Mouse (Mus musculus): Measurements from ENCODE around the gene Camsap1.
A peak's percentile ranks its signal among the peaks of the same experiment; 100 is the strongest.

The Camsap1 gene

DNA sequence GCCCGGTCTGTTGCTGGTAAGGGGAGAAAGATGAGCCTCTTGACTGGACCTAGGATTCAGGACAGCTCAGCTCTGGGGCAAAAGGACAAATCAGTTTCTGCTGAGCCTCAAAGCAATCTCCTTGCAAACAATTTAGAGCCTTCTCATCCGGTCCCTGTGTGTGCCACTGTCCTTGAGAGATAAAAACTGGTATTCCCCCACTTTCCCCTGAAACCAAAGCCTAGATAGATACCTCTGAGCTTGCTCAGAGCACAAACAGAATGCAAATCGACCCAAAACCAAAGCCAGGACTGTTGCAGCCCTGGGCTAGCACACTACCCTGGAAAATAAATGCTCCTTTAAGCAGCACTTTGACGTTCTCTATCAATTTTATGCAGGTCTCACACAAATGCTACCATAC, 4.1 kb downstream of the Camsap1 start:
- no peak for DNase-seq (ENCODE audit: low read depth)

DNA sequence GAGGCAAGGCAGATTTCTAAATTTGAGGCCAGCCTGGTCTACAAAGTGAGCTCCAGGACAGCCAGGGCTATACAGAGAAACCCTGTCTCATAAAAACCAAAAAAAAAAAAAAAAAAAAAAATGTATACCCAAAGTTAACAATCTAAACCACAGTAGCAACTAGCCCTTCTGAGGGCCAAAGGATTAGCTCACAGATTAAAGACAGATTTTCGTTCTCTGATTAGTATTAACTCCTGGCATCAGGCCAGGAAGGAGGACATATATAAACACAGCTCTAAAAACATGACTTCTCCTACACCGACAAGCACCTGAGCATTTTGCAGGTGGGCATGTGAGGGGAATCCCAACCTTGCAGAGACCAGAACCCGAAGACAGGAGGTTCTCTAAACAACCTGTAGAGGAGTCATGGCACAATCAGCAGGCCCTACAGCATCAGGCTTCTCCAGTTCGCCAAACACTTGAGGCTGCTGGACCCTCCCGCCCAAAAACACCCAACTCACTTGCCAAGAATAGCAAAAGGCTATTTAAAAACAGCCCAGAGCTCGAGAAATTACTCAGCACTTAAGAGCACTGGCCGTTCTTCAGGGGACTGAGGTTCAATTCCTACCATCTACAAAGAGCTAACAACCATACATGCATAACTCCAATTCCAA, 5.4 kb downstream of the Camsap1 start:
- DNase-seq (ENCODE audit: low read depth), result no peak

DNA sequence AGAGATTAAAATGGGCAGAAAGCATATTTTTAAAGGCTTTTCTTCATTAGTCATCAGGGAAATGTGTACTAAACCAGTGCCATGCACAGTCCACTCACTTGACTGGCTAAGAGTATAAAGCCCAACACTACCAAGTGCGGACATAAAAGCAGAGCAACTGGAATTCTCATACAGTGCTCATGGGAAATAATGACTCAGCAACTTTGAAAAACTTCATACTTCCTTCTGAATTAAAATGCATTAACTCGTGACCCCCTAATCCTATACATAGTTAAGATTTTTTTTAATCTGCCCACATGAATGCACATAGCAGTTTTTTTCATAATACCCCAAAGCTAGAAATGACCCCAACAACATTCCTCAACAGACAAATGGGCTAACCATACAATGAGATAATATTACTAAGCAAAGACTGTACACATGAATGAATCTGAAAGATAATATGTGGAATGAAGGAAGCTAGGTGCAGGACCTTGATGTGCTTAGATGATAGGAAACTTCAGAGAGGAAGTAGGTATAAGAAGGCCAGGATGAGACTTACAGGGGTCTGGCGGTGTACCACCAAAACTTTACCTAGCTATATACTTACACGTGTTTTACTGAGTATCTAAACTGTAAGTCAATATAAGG, 7.8 kb downstream of the Camsap1 start:
- no peak for DNase-seq (ENCODE audit: low read depth)

DNA sequence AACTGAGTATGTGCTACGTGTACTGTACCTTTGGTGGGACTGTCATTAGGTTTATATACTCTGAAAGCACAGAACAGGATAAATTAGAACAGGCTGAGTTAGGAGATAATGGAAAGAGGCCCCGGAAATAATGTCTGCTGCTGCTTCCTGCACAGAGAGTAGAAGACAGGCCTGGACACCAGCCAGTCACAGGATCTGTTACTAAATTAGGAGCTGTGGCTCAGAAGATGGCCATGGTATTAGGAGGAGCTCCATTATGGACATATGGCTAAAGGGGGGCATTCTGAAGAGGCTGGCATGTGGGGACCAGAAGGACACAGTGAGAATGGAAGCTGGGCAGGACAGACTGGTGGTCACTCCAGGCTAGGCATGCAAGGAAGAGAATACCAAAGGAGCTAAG, 12.7 kb downstream of the Camsap1 start:
- DNase-seq (ENCODE audit: low read depth), result no peak

DNA sequence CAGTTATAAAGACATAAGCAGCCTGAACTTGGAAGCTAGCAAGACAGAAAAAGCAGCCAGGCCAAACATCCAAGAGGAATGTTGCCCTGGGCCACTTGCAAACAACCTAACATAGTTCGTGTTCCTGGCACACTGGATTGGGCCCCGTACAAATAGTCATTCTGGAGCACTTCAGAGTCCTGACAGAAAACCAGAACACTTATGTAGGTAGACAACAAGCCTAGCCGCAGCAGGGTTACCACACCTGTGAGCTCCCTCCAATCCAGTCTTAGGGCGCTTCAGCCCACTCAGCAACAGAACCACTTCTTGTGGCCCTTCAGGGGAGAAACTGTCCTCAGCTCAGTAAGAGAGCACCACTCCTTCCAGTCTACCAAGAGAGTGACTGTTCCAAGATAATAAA, 13.8 kb downstream of the Camsap1 start:
- DNase-seq (ENCODE audit: low read depth), result no peak

DNA sequence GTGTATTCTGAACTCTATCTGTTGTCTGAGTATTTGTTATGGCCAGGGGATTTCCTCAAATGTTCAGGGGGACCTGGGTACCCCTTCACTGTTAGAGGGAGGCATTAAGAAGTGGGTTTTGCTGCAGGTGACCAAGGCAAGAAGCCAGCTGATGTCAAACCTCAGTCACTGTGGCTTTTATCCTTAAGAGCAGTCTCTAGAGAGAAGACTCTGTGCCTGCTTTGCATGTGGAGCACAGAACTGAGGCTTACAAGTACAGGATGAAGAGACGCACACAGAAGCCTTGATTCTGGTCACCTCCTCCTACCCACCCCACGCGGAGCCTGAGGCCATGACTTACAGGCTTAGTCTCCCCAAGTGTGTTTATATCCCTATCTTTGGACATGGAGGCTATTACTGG, 33.8 kb downstream of the Camsap1 start:
- no peak for DNase-seq (ENCODE audit: low read depth)

DNA sequence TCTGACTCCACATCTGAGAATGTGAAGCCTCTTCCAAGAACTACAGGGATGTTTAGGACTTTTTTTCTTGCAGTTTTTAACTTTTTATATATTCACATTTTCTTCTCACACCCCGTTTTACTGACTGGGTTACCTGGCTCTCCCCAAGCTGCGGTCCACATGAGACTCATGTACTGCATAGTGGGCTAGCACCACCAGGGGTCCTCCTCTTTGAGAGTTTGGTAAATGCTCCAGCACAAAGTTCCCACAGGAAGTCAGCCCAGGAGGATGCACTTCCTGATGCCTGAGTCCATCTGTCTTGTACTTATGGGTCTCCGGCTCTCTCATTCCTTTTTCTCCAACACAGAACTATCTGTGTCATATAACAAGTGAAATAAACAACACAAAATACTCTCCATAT, 35.1 kb downstream of the Camsap1 start:
- DNase-seq (ENCODE audit: low read depth), result no peak

DNA sequence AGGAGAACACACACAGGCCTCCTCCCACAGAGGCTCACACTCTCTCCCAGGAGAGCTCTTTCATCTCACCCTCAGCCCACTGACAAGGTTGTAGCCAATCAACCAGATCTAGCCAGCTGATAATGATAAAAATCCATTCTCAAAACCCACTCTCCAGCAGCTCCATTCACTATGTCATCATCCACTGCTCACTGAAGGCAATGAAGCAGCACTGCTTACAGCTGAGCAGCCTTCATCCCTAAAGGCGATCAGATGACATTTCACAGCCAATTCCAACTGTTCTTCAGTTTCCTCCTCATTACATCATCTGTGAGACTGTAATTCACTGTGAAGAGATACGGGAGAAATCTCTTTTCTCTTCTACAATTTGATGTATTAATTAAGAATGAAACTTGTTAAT, 39.3 kb downstream of the Camsap1 start:
- DNase-seq (ENCODE audit: low read depth), result no peak

DNA sequence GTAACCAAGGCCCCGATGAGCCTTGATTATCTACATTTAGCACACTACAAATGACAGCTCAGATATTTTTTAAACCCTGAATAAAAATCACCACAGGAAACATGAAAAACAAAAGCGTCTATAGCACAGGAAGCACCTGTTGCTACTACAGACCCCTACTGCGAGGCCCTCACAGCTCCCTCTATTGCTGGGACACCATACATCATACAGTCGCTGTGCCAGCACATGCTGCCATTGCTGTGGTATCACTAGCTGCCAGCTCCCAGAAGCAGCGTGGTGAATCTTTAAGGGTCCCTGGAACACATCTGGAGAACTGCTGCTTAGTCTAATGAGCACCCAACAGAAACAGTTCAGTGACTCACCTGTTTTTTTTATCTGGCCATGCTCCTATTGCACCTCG, 42.6 kb downstream of the Camsap1 start:
- no peak for DNase-seq (ENCODE audit: low read depth)

DNA sequence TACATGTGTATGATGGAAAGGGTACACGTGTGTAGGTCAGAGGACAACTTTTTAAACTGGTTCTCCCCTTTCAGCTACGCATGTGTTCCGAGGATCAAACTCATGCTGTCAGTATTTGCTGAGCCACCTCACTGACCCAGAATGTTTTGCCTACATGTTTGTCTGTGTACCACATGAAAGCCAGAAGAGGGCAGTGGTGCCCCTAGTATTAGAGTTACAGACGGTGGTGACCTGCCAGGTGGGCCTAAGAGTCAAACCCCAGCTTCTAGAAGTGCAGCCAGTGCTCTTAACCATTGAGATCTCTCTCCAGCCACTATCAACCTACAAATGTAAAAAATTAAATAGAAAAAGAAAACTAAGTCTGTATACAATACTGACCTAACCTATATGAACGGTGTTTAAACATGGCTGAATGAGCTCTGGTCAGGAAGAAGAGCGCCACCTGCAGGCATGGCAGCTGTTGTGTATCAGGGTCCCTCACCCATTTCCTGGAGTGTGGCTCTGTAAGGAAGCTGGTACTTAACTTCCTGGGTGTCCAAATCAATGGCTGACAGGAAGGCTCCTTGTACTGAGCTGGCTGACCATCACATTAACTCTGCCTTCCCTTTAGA, 51.7 kb downstream of the Camsap1 start:
- DNase-seq (ENCODE audit: low read depth), result peak; percentile 45

DNA sequence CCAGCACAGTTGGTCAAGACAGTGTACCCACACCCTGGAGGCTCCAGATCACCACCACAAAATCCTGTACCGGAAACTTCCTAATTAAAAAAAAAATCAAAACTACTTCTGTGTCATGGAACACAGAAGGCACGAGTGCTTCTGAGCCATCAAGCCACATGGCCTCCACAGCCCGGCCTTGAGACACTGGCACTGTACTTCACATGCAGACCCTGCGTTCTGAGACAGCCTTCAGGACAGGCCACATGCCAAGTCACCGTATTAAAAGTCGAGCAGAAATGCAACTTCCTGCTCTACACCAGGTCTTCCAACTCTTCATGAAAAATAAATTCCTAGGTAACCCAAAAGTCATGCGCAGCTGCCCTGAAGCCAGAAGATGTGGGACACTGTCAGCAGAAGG, 55.3 kb downstream of the Camsap1 start:
- DNase-seq (ENCODE audit: low read depth), result no peak

DNA sequence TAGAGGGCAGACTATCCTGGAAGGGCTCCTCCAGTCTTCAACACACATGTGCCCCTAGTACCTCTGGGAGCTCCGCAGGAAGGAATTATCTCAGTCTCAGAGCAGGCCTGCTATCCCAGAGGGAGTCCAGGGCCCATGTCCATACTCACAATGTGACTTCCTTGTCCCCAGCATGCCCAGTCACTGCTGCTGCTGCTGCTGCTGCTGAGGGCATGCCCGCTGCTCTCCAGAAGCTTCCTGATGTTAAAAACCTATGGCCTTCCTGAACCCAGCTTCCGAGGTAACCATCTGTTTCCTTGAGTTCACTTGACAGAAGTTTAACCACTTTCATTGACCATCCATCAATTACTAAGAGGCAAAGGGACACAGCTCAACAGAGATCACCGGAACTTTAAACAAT, 58.1 kb downstream of the Camsap1 start:
- no peak for DNase-seq (ENCODE audit: low read depth)

DNA sequence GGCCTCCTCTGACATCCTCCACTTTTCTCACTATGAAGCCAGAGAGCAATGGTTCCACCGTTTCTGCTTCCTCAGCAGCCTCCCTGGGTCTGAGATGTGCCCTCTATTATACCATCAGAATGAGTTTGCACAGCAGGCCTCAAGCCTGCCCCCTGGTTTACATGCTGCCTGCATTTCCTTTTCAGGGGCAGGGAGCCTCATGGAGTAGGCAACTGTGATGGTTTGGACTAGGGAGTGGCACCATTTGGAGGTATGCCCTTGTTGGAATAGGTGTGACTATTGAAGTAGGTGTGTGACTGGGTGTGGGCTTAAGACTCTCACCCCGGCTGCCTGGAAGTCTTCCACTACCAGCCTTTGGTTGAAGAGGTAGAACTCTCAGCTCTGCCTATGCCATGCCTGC, 59.3 kb downstream of the Camsap1 start:
- no peak for DNase-seq (ENCODE audit: low read depth)

DNA sequence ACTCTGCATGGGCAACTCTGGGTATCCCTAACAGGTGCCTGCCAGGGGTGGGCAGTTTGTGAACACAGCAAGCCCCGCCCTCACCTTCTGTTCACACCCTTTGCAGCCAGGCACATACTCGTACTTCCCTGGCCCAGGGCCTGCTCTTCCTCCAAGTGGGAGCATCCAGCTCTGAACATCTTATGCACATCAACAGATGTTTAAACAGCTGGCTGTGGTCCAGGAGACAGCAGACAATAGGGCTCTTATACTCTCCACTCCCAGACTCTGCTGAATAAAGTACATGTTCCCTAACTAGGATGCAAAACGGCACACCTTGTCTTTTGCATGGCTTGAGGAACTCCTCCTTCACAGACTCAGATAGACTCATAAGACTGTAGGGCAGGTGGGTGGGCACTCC, 63.1 kb downstream of the Camsap1 start:
- no peak for DNase-seq (ENCODE audit: low read depth)

DNA sequence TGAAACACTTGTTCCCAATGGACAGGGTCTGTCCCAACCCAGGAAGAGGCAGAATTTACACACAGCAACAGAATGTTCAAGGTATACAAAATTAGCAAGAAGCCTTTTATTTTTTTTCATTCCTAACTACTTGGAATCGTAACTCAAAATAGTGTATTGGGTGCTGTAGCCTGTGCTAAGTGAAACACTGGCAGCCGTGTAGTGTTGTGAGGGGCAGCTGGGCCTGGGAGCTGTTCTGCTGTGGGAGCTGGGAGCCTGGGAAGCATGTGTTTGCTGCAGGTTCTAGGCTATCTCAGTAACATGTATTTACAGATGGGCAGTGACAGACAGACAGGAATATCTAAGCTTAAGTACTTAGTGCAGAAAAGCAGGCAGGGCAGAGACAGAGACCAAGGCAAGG, 64.7 kb downstream of the Camsap1 start:
- no peak for DNase-seq (ENCODE audit: low read depth)

DNA sequence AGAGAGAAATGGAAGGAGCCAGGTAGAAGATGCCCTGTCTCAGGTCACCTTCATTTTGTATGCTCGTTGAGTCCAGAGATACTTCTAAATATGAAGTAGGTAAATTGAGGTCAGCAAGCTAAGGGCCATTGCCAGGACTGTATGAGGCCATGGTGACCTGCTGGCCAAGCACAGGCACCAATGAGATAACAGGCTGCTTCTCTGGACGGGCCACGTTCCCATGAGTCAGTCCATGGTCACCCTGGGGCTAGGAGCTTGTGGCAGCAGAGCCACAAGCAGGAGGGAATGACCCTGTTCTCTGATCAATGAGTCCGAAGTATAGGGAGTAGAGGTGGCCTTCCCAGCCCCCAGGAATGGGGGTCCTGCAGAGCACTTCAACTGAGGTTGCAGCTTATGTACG, 68.3 kb downstream of the Camsap1 start:
- no peak for DNase-seq (ENCODE audit: low read depth)

DNA sequence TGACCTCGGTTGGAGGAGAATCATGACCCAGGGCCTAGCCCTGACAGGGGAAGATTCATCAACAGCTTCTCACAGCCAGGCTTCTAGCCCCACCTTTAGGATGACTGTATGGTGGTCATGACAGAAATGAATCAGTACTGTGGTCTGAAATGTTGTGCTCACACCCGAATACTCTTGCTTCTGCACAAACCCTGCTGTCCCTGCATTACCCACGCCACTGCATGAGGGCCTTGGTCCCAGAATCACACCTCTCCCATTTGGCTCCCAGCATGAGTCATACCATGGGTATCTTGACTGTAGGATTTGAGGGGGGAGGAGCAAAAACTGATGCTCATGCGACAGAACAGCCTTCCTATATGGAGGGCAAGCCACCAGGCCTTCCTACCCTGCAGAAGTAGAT, 68.9 kb downstream of the Camsap1 start:
- no peak for DNase-seq (ENCODE audit: low read depth)

DNA sequence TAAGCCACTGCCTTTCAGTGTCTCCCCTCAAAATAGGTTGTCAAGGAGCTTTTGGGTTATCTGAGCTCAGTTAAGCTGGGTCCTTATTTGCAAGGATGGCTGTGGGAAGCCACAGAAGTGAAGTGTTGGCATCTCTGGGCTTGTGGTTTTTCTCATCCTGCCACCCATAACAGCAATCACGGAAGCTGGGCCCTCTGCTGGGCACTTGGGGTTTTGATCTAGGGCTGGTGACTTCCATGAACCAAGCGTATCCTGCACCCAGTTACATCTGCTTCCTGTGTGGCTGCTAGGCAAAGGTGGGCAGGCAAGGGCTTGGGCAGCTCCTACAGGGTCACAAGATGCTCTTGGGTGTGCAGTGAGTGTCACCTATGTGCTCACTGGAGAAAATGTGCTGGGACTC, 69.8 kb downstream of the Camsap1 start:
- peak; percentile 65 for DNase-seq (ENCODE audit: low read depth)

DNA sequence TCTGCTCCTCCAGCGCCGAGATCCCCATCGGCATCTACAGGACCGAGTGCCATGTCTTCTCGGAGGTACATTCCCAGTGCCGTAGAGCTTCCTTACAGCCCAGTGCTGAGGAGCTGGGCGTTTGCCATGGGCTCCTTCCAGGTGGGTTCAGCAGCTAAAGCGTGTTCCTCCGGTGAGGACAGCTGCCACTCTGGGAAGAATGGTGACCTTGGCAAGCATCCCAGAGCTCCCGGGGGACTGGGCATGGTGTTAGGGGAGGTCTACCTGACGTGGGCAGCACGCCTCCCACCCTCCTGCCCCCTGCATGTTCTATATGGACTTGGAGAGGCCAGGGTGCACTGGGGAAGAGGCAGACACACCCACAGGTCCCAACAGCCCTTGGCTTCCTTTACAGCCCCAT, 73.2 kb downstream of the Camsap1 start:
- DNase-seq (ENCODE audit: low read depth), result no peak

DNA sequence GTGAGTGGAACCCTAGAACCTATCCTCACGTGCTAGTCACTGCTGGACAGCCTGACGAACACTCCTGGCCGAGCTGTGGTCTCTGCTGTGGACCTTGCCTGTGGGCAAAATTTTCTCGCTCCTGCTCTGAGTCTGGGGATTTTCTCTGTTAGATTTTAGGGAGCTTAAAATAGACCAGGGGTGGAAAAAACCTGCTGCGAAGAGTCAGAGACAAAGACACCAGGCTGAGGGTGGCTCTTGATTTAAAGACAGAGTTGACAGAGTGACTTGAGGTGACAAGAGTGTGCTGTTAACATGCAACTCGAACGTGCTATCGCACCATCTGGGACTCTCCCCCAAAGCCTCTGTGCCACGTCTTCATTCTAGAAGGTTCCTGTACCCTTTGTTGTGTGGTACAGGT, 84.1 kb downstream of the Camsap1 start:
- DNase-seq (ENCODE audit: low read depth), result no peak

DNA sequence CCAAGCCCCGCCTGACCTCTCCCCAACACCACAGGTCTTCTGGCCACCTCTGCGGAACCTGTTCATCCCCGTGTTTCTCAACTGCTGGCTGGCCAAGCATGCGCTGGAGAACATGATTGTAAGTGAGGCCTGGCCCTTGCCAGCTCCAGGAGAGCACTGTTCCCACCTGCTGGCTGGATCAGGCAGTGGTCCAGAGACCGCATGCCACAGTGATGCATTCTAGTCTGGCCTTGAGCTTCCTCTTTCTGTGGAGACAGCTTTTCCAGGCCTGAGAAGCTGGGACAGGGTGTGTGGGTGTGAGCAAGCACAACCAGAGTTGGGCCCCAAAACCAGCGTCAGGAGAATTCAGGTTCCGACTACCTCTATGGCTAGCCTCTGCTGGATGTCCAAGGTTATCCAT, 90.6 kb downstream of the Camsap1 start:
- no peak for DNase-seq (ENCODE audit: low read depth)

DNA sequence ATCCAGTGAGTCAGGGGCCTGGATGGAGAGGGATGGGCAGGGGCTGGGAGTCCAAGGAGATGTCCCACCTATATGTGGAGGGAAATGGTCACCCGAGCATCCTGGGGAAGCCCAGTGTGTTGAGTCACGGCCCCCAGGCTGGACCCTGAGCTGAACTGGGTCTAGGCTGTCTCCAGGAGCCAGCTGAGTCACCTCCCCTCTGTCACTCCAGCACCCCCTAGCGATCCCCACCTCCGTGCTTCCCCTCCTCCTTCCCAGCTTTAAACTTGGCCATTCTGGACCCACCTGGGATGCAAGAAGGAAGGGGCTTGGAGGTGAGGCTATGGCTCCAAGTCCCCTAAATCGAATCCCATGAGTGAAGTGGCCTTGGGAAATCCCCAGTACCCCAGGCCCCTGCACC, 94.9 kb downstream of the Camsap1 start:
- no peak for DNase-seq (ENCODE audit: low read depth)

DNA sequence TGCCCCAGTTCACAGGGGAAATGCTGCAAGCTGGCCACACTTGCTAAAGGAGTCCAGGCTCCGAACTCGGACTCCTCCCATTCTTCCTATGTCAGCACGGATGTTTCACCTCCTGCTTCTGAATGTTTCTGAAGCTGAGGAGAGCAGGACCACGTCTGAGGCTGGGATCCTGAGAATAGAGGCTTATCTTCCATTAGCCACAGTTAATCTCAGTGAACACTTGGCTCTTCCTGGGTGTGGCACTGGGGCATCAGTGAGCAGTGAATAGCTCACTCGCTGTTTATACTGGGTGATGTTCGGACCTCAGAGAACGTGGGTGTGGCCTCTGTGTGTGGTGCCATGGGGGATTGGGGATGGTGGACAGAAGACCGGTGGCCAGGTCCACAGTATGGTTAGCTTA, 95.9 kb downstream of the Camsap1 start:
- DNase-seq (ENCODE audit: low read depth), result no peak

DNA sequence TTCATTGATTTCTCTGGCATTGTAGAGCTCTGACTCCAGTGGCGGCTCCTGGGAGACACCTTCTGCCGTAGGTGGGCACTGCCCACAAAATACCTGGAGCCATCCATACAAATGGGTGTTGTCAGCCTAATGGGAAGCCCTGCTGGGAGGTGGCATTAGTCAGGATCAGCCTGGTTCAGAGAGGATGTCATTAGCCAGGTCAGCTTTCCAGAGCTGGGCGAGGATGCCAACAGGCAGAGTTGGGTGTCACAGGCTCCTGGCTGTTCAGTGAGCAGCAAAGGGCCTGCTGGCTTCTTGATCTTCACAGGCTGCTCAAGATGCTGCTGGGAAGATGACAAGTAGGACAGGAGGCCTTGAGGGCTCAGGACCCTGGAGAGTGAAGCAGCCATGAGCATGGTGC, 98.3 kb downstream of the Camsap1 start:
- no peak for DNase-seq (ENCODE audit: low read depth)

Measured in naive thymus-derived CD4-positive, alpha-beta T cell, adult 2 months (primary cell).